Comparison of ENCODE assay signal across 13 mouse cellular contexts in the genomic region with DNA sequence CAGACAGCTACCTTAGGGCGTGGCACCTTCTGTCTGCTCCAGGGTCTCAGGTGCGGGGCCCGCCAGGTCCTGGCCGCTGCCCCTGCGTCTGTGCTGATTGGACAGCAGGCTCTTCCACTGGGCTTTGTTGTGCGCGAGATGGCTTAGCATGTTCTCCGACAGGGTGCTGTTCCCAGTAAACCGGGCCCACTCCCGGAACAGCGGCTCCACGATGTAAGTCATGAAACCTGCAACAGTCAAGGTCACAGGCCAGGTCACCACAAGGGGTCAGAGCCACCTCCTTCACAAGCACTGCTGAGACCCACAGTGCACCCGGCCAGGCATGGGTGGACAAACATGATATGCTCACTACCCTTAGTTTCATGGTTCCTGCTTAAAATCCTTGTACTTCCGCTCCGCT. TPM values are rescaled to one million over a fixed set of nuclear protein-coding genes. Genes with fewer than 3 reads are reported as not detected.
A peak's percentile ranks its signal among the peaks of the same experiment; 100 is the strongest.
DNase-seq lines count a peak whose midpoint lies in the region; ATAC-seq and TF ChIP-seq lines count a peak whose summit lies in the region.
"Had no signal": no experiment of that assay in that cellular context is flagged by ENCODE, and none has a peak within 500 bp of the region (broad histone marks: within the 10 kb centered on the region; RNA-seq: fewer than 3 reads in every experiment).

No protein-coding gene starts in this region.

- TF ChIP-seq POLR2A in testis, adult 2 months (IDR thresholded peaks at IDR 0.05; ENCODE audit: control insufficient read depth, low read depth, low read length): no peak

- TF ChIP-seq CTCF in testis, adult 2 months (IDR thresholded peaks at IDR 0.05; ENCODE audit: control insufficient read depth, insufficient read depth, insufficient replicate concordance, low read depth, low read length): no peak

- no peaks in the 10 kb centered on the region for H3K36me3 ChIP-seq in hindbrain, embryonic 12.5 days
- H3K36me3 ChIP-seq in hindbrain, embryonic 11.5 days (ENCODE audit: control insufficient read depth, insufficient read depth, low read length): no peaks in the 10 kb centered on the region
- no peaks in the 10 kb centered on the region for H3K36me3 ChIP-seq in testis, adult 2 months (ENCODE audit: control insufficient read depth, insufficient read depth, low read length)
- H3K36me3 ChIP-seq in midbrain, embryonic 15.5 days (replicated peaks): no peaks in the 10 kb centered on the region

- H3K9me3 ChIP-seq in hindbrain, embryonic 12.5 days (replicated peaks): no peaks in the 10 kb centered on the region
- no peaks in the 10 kb centered on the region for H3K9me3 ChIP-seq in hindbrain, embryonic 11.5 days (ENCODE audit: control insufficient read depth, low read length)
- H3K9me3 ChIP-seq in midbrain, embryonic 15.5 days: no peaks in the 10 kb centered on the region

- no peak overlapping the region for H3K9ac ChIP-seq in hindbrain, embryonic 12.5 days
- no peak overlapping the region for H3K9ac ChIP-seq in hindbrain, embryonic 11.5 days (ENCODE audit: low read depth, low read length)
- no peak overlapping the region for H3K9ac ChIP-seq in midbrain, embryonic 15.5 days
- H3K9ac ChIP-seq: liver, embryonic 14.5 days had no signal

- 79% methylated on average over 15 of the region's 15 CpGs for WGBS in hindbrain, embryonic 12.5 days
- 71% methylated on average over 15 of the region's 15 CpGs for WGBS in hindbrain, embryonic 11.5 days
- 74% methylated on average over 15 of the region's 15 CpGs for WGBS in midbrain, embryonic 15.5 days

- H3K4me1 ChIP-seq in hindbrain, embryonic 12.5 days: no peaks in the 10 kb centered on the region
- H3K4me1 ChIP-seq in hindbrain, embryonic 11.5 days (replicated peaks; ENCODE audit: control insufficient read depth, insufficient read depth, low read length): no peaks in the 10 kb centered on the region
- peaks cover 9% of the 10 kb centered on the region for H3K4me1 ChIP-seq in testis, adult 2 months (ENCODE audit: control insufficient read depth, insufficient read depth, low read length)
- no peaks in the 10 kb centered on the region for H3K4me1 ChIP-seq in midbrain, embryonic 15.5 days

- H3K4me3 ChIP-seq in hindbrain, embryonic 12.5 days: no peak overlapping the region
- no peak overlapping the region for H3K4me3 ChIP-seq in hindbrain, embryonic 11.5 days (ENCODE audit: low read depth, low read length)
- peak overlapping the region; percentile 26 for H3K4me3 ChIP-seq in testis, adult 2 months (ENCODE audit: control insufficient read depth, low read depth, low read length)
- H3K4me3 ChIP-seq in midbrain, embryonic 15.5 days: no peak overlapping the region
- H3K4me3 ChIP-seq: layer of hippocampus, adult 2 months had no signal

- ATAC-seq in hindbrain, embryonic 12.5 days (ENCODE audit: low FRiP score): no peak
- ATAC-seq in hindbrain, embryonic 11.5 days (ENCODE audit: low FRiP score): no peak
- no peak for ATAC-seq in midbrain, embryonic 15.5 days (replicated peaks)

- no peak for DNase-seq in hindbrain, embryonic 11.5 days (ENCODE audit: low spot score)
- DNase-seq in testis, postnatal 10 days (ENCODE audit: low spot score): no peak
- DNase-seq in layer of hippocampus, adult 18-20 months (ENCODE audit: low spot score in 2 of 2): no peak
- DNase-seq in frontal cortex, postnatal 10 days (ENCODE audit: low spot score in 2 of 2): no peak
- DNase-seq: adrenal gland, postnatal 14 days; heart, postnatal 10 days; kidney, adult 18-20 months; retina, postnatal 1 day had no signal

- H3K27me3 ChIP-seq in hindbrain, embryonic 12.5 days: no peaks in the 10 kb centered on the region
- H3K27me3 ChIP-seq in hindbrain, embryonic 11.5 days (ENCODE audit: control insufficient read depth, insufficient read depth, low read length): no peaks in the 10 kb centered on the region
- H3K27me3 ChIP-seq in testis, adult 2 months (ENCODE audit: control insufficient read depth, insufficient read depth, low read length): no peaks in the 10 kb centered on the region
- H3K27me3 ChIP-seq in midbrain, embryonic 15.5 days (replicated peaks): no peaks in the 10 kb centered on the region

- H3K27ac ChIP-seq in hindbrain, embryonic 12.5 days: no peak overlapping the region
- no peak overlapping the region for H3K27ac ChIP-seq in hindbrain, embryonic 11.5 days (ENCODE audit: low read depth, low read length)
- H3K27ac ChIP-seq in testis, adult 2 months (ENCODE audit: control insufficient read depth, insufficient read depth, low read depth, low read length): no peak overlapping the region
- H3K27ac ChIP-seq in midbrain, embryonic 15.5 days: no peak overlapping the region
- H3K27ac ChIP-seq: layer of hippocampus, adult 2 months; liver, embryonic 14.5 days had no signal

- 0 out of 2 replicates have a peak overlapping the region, but pooled peaks have one; percentile 4 for H3K4me2 ChIP-seq in hindbrain, embryonic 12.5 days (replicated peaks)
- no peak overlapping the region; the same call in 1 of the 2 replicates for H3K4me2 ChIP-seq in hindbrain, embryonic 11.5 days (replicated peaks; ENCODE audit: low read depth, low read length)
- H3K4me2 ChIP-seq in midbrain, embryonic 15.5 days: 0 out of 2 replicates have a peak overlapping the region, but pooled peaks have one; percentile 11

RNA-seq across cellular contexts. Expression of gene Mtfr2, which starts 52.8 kb away (rescaled TPM):
- polyA plus RNA-seq in hindbrain, embryonic 12.5 days (2016; fragmentation: Nextera tagmentation; extraction: Ambion mirVana): 1.7 and 2.0 TPM in 2 replicates
- 2.3 and 3.7 TPM in 2 replicates for polyA plus RNA-seq in hindbrain, embryonic 11.5 days (2014; fragmentation: Nextera tagmentation; extraction: Ambion mirVana)
- 8.2 and 10.6 TPM in 2 replicates for polyA plus RNA-seq in testis, adult 2 months (2012; rRNA removed)
- polyA plus RNA-seq in midbrain, embryonic 15.5 days (2015; fragmentation: Nextera tagmentation; extraction: Ambion mirVana): 0.38 and 0.50 TPM in 2 replicates
- 1 to 10 TPM in 1 of 2 experiments, under 1 TPM in 1; 0.32 to 1.0 TPM for total RNA-seq in layer of hippocampus, adult 18-20 months (2021)
